Mouse (Mus musculus): ENCODE measurements around the gene Adamts2.
A peak's percentile ranks its signal among the peaks of the same experiment; 100 is the strongest.

Adamts2 gene

GRCm38 (mm10) chr11:50850177-50850735 is 248.4 kb downstream of the Adamts2 start, which contains the start of gene Grm6:
Gene Grm6 (plus strand): TSS chr11:50850685.
- no peak for DNase-seq

GRCm38 (mm10) chr11:50850989-50851601 is 249.2 kb downstream of the Adamts2 start:
- DNase-seq: peak in 1 of 2 experiments; percentile 26
